Mouse (Mus musculus): ENCODE data around the gene Exoc6b. TPM values are rescaled to one million over a fixed set of nuclear protein-coding genes. Genes with fewer than 3 reads are reported as not detected.
"Not testable (repeated sequence)": the region's sequence is repeated elsewhere in the genome, so short reads cannot be mapped to it uniquely, and the experiment has no call there.

Gene Exoc6b
- polyA plus RNA-seq, 1 experiment from 2014 or later = 22.1 TPM

GRCm38 (mm10) chr6:84628831-84629230 lies 440.5 kb downstream of the Exoc6b start:
- WGBS = 80% methylated on average over 5 of the region's 5 CpGs
- H3K4me1 ChIP-seq (replicated peaks) = peaks cover 6% of the 10 kb centered on the region
- H3K36me3 ChIP-seq = no peaks in the 10 kb centered on the region
- no peak overlapping the region for H3K9ac ChIP-seq
- H3K27ac ChIP-seq (ENCODE audit: poor library complexity, severe bottlenecking) = no peak overlapping the region
- no peak overlapping the region for H3K4me2 ChIP-seq
- no peak for ATAC-seq (ENCODE audit: insufficient number of reproducible peaks, low FRiP score)
- H3K4me3 ChIP-seq = no peak overlapping the region
- H3K9me3 ChIP-seq (replicated peaks) = no peaks in the 10 kb centered on the region
- H3K27me3 ChIP-seq (replicated peaks) = no peaks in the 10 kb centered on the region

DNA sequence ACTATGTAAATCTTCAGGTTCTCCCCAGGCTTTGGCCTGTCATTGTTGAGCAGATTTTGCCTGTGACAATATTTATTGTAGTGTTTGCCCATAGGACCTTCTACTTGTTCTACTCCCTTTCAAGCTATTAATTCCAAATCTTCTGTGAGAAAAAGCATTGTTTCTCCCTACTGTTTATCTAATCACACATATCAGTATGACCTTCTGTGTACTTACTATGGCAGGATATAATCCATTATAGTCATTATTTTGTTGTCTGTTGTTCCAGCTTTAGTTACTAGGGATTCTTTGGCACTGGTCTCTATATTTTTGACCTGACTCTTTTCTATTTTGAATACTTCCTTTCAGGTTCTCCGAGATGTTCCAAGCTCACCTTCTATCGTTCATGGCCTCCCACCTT lies 442.9 kb downstream of the Exoc6b start:
- H3K4me3 ChIP-seq = no peak overlapping the region
- no peak for ATAC-seq (ENCODE audit: insufficient number of reproducible peaks, low FRiP score)
- H3K9ac ChIP-seq = no peak overlapping the region
- WGBS = 83% methylated on average over 2 of the region's 2 CpGs
- no peaks in the 10 kb centered on the region for H3K36me3 ChIP-seq
- H3K9me3 ChIP-seq (replicated peaks) = no peaks in the 10 kb centered on the region
- H3K4me1 ChIP-seq (replicated peaks) = peaks cover 6% of the 10 kb centered on the region
- no peak overlapping the region for H3K4me2 ChIP-seq
- H3K27me3 ChIP-seq (replicated peaks) = no peaks in the 10 kb centered on the region
- no peak overlapping the region for H3K27ac ChIP-seq (ENCODE audit: poor library complexity, severe bottlenecking)

DNA sequence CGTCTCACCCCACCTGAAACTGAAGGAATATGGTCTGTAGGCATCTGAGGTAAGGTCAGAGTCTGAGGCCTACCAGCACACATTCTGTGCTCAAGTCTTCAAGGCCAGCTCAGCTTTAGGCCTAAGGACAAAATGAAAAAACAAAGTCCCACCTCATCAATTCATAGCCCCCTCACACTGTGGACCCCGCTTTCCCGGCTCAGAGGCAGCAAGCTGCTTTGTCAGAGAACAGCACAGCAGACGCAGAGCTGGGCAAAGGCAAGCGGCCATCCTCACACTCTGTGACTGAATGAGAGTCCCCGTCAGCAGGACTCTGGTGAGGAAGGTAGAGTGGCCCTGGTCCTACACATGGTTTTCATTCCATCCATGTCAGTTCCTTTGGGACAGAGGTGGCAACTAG lies 450.1 kb downstream of the Exoc6b start:
- Histone ChIP-seq H3K27me3 (replicated peaks) (no peaks in the 10 kb centered on the region), H3K4me1 (replicated peaks) (no peaks in the 10 kb centered on the region), H3K36me3 (peaks cover 13% of the 10 kb centered on the region), H3K4me2 (no peak overlapping the region), H3K9me3 (replicated peaks) (no peaks in the 10 kb centered on the region), H3K9ac (no peak overlapping the region), H3K4me3 (no peak overlapping the region), H3K27ac (ENCODE audit: poor library complexity, severe bottlenecking) (no peak overlapping the region)
- WGBS = 78% methylated on average over 6 of the region's 6 CpGs
- no peak for ATAC-seq (ENCODE audit: insufficient number of reproducible peaks, low FRiP score)

GRCm38 (mm10) chr6:84617051-84617450 lies 452.3 kb downstream of the Exoc6b start:
- Histone ChIP-seq H3K4me1 (replicated peaks) (no peaks in the 10 kb centered on the region), H3K9me3 (replicated peaks) (no peaks in the 10 kb centered on the region), H3K4me3 (no peak overlapping the region), H3K9ac (no peak overlapping the region), H3K27ac (ENCODE audit: poor library complexity, severe bottlenecking) (no peak overlapping the region), H3K27me3 (replicated peaks) (no peaks in the 10 kb centered on the region), H3K4me2 (no peak overlapping the region), H3K36me3 (peaks cover 13% of the 10 kb centered on the region)
- WGBS = 90% methylated on average over 1 of the region's 1 CpGs
- ATAC-seq (ENCODE audit: insufficient number of reproducible peaks, low FRiP score) = no peak

DNA sequence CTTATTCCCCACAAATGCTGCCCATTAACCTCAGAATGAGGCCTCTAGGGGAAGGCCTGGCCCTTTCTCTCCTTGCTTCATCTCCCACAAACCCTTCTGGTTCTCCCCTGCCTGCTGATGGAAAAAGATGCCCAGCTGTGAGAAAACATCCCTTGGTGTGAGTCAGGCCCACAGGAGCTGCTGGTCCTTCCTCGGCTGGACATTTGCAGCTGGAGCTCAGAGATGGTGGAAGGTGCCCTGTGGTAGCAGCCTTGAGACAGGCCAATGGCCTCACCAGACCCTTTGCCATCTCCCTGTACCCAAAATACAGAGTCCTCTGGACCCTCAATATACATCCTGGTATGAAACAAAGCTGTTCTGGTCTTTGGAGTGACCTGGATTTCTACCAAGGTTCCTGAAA lies 452.7 kb downstream of the Exoc6b start:
- Histone ChIP-seq H3K36me3 (peaks cover 13% of the 10 kb centered on the region), H3K4me3 (no peak overlapping the region), H3K27ac (ENCODE audit: poor library complexity, severe bottlenecking) (no peak overlapping the region), H3K27me3 (replicated peaks) (no peaks in the 10 kb centered on the region), H3K4me1 (replicated peaks) (no peaks in the 10 kb centered on the region), H3K4me2 (no peak overlapping the region), H3K9ac (no peak overlapping the region), H3K9me3 (replicated peaks) (no peaks in the 10 kb centered on the region)
- no peak for ATAC-seq (ENCODE audit: insufficient number of reproducible peaks, low FRiP score)
- WGBS = 59% methylated on average over 1 of the region's 1 CpGs

DNA sequence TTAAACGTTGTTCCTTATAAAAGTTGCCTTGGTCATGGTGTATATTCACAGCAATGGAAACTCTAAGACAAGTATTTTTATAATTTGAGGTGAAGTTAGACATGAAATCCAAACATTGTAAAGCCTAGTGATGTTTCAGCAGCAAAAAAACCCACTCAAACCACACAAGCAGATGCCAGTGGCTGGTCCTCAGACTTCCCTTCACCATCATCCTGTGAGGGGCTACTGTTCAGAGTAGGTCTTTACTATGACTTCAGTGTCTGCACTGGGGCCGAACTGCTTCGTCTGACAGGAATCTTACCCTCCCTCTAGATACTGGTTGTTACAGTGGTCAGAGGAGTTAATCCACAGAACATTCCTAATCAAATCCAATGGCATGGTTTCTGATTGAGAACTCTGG lies 455.8 kb downstream of the Exoc6b start:
- 82% methylated on average over 3 of the region's 3 CpGs for WGBS
- H3K9ac ChIP-seq = no peak overlapping the region

GRCm38 (mm10) chr6:84601136-84601889 lies 468.0 kb downstream of the Exoc6b start:
- Histone ChIP-seq H3K4me1 (replicated peaks) (no peaks in the 10 kb centered on the region), H3K27ac (ENCODE audit: poor library complexity, severe bottlenecking) (no peak overlapping the region), H3K9ac (no peak overlapping the region), H3K27me3 (replicated peaks) (no peaks in the 10 kb centered on the region), H3K4me2 (no peak overlapping the region), H3K4me3 (no peak overlapping the region), H3K9me3 (replicated peaks) (no peaks in the 10 kb centered on the region), H3K36me3 (no peaks in the 10 kb centered on the region)
- no peak for ATAC-seq (ENCODE audit: insufficient number of reproducible peaks, low FRiP score)
- WGBS = 27% methylated on average over 1 of the region's 1 CpGs

More for the DNA sequence above, 455.8 kb downstream of the Exoc6b start:
- no peaks in the 10 kb centered on the region for H3K4me1 ChIP-seq (replicated peaks)
- ATAC-seq (ENCODE audit: insufficient number of reproducible peaks, low FRiP score) = no peak
- no peak overlapping the region for H3K4me2 ChIP-seq
- H3K27ac ChIP-seq (ENCODE audit: poor library complexity, severe bottlenecking) = no peak overlapping the region
- H3K4me3 ChIP-seq = no peak overlapping the region
- no peaks in the 10 kb centered on the region for H3K9me3 ChIP-seq (replicated peaks)
- no peaks in the 10 kb centered on the region for H3K27me3 ChIP-seq (replicated peaks)
- no peaks in the 10 kb centered on the region for H3K36me3 ChIP-seq

DNA sequence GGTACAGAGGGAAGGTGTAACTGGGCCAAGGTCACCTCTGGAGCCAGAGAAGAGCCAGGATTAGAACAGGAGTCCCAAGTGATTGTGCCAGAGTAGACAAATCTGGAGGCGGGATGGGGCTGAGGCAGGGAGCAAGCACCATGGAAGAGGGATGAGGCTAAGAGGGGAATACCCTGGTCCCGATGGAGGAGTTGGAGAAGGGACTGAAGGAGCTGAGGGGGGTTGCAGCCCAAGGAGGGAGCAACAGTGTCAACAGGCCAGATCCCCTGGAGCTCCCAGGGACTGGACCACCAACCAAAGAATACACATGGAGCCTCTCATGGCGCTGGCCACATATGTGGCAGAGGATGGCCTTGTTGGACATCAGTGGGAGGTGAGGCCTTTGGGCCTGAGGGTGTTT lies 470.0 kb downstream of the Exoc6b start:
- H3K27me3 ChIP-seq (replicated peaks); H3K4me3 ChIP-seq; H3K9ac ChIP-seq; H3K36me3 ChIP-seq; H3K27ac ChIP-seq (ENCODE audit: poor library complexity, severe bottlenecking); H3K4me2 ChIP-seq; ATAC-seq (ENCODE audit: insufficient number of reproducible peaks, low FRiP score); H3K9me3 ChIP-seq (replicated peaks): not testable (repeated sequence)
- WGBS = 81% methylated on average over 3 of the region's 3 CpGs
- peaks cover 11% of the 10 kb centered on the region for H3K4me1 ChIP-seq (replicated peaks)

GRCm38 (mm10) chr6:84598725-84599124 lies 470.6 kb downstream of the Exoc6b start:
- no peak overlapping the region for H3K4me2 ChIP-seq
- WGBS = 70% methylated on average over 3 of the region's 3 CpGs
- no peaks in the 10 kb centered on the region for H3K9me3 ChIP-seq (replicated peaks)
- peaks cover 15% of the 10 kb centered on the region for H3K4me1 ChIP-seq (replicated peaks)
- no peaks in the 10 kb centered on the region for H3K27me3 ChIP-seq (replicated peaks)
- ATAC-seq (ENCODE audit: insufficient number of reproducible peaks, low FRiP score) = no peak
- H3K9ac ChIP-seq = no peak overlapping the region
- H3K27ac ChIP-seq (ENCODE audit: poor library complexity, severe bottlenecking) = no peak overlapping the region
- no peaks in the 10 kb centered on the region for H3K36me3 ChIP-seq
- no peak overlapping the region for H3K4me3 ChIP-seq

DNA sequence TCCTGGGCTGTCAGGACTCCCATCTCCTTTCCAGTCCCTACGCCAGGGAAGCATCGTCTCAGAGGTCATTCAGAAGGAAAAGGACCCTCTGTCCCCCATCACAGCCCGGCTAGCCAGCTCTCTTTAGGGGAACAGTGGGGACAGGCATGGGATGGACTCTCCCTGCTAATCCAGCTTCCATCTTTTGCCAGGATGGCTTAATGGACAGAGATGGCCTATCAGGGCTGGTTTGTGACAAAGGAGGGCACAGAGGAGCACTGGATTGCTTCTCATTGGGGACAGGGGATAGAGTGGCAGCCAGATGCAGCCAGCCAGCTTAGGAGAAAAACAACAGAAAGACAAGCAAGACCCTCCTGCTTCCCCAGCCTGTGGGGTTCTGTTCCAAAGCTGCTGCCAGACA lies 474.7 kb downstream of the Exoc6b start:
- 38% methylated on average over 3 of the region's 3 CpGs for WGBS
- Histone ChIP-seq H3K4me1 (replicated peaks) (peaks cover 32% of the 10 kb centered on the region), H3K9me3 (replicated peaks) (no peaks in the 10 kb centered on the region), H3K4me3 (no peak overlapping the region), H3K27me3 (replicated peaks) (peaks cover 20% of the 10 kb centered on the region), H3K36me3 (no peaks in the 10 kb centered on the region), H3K4me2 (no peak overlapping the region), H3K27ac (ENCODE audit: poor library complexity, severe bottlenecking) (no peak overlapping the region; the same call in 1 of the 2 replicates), H3K9ac (no peak overlapping the region)
- ATAC-seq (ENCODE audit: insufficient number of reproducible peaks, low FRiP score) = no peak

DNA sequence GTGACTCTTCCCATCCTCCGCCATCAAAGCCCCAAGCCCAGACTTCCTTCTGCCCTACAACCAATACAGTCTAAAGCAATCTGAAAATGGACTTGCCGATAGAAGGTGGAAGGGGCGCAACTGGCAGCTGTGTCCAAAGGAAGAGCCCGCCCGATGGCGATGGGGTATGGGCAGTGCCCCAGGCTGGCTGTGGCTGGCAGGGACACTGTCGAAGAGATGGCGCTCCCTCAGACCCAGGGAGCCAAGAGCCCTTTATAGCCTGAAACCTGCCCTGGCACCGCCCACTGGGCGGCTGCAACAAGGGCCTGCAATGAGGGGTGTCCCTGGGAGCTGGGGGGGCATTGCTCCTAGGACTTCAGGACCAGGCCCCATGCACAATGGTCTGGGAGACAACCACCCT lies 475.6 kb downstream of the Exoc6b start, which contains the start of gene Cyp26b1:
TSS of gene Cyp26b1 (minus strand) at position 216 of the 400 bp plus-strand sequence.
- Histone ChIP-seq H3K27me3 (replicated peaks) (peaks cover 30% of the 10 kb centered on the region), H3K9ac (no peak within 1 kb of the TSS), H3K27ac (ENCODE audit: poor library complexity, severe bottlenecking) (no peak within 1 kb of the TSS; the same call in 1 of the 2 replicates), H3K9me3 (replicated peaks) (no peaks in the 10 kb centered on the region), H3K4me2 (no peak within 1 kb of the TSS), H3K4me1 (replicated peaks) (peaks cover 38% of the 10 kb centered on the region), H3K4me3 (no peak within 1 kb of the TSS), H3K36me3 (no peaks in the 10 kb centered on the region)
- WGBS = 84% methylated on average over 10 of the region's 10 CpGs
- no peak for ATAC-seq (ENCODE audit: insufficient number of reproducible peaks, low FRiP score)

All from heart, embryonic 12.5 days (tissue).